Mouse (Mus musculus): ENCODE data around the gene Nop10. TPM values are rescaled to one million over a fixed set of nuclear protein-coding genes. Genes with fewer than 3 reads are reported as not detected.

Nop10 gene
- 101 and 145 TPM in 2 replicates for polyA plus RNA-seq (2012; rRNA removed)

GRCm38 (mm10) chr2:112261748-112262653, at the start of gene Nop10:
TSS of gene Nop10 (plus strand) at chr2:112261926.
- DNase-seq (ENCODE audit: low spot score): peak; percentile 65

- no peak for DNase-seq (ENCODE audit: low spot score)
Measured at GRCm38 (mm10) chr2:112215977-112216376, 45.7 kb upstream of the Nop10 start.

DNA sequence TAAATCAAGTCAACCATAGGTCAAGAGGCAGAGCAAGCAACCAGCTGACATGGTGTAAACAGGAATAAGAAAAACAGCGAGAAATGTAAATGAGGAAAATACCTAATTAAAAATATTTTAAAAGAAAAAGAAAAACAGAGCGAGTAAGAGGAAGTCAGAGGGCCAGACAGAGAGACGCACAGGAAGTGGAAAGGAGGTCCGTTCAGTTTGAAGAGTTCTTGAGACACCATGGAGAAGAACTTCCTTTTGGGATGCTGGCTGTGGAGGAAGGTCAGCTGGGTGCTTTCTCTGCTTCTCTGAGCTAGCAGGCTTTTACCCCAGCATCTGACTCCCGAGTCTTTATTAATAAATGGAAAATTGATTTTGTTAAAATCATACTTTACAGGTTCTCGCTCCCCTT, 44.1 kb upstream of the Nop10 start:
- DNase-seq (ENCODE audit: low spot score): no peak

GRCm38 (mm10) chr2:112220880-112221279, 40.8 kb upstream of the Nop10 start:
- no peak for DNase-seq (ENCODE audit: low spot score)

GRCm38 (mm10) chr2:112222607-112223006, 39.1 kb upstream of the Nop10 start:
- DNase-seq (ENCODE audit: low spot score): no peak

- DNase-seq (ENCODE audit: low spot score): no peak
Measured at GRCm38 (mm10) chr2:112224356-112224755, 37.4 kb upstream of the Nop10 start.

GRCm38 (mm10) chr2:112232623-112233022, 29.1 kb upstream of the Nop10 start:
- no peak for DNase-seq (ENCODE audit: low spot score)

- DNase-seq (ENCODE audit: low spot score): no peak
Measured at GRCm38 (mm10) chr2:112236620-112237019, 25.1 kb upstream of the Nop10 start.

DNA sequence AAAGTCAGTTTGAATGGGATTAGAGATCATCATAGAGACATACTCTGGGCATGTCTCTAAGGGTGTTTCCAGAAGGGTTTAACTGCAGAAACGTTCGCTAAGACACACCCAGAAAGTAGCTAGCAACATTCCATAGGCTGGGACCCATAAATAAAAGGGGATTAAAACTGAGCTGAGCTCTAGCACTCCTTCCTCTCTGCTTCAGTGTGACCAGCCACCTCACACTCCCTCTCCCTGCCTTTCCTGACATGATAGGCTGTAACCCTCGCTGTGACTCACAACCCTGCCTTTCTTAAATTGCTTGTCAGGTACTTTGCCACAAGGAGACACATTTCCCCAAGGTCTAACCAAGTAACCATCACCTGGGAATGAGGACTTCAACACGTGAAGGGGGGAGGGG, 23.7 kb upstream of the Nop10 start:
- no peak for DNase-seq (ENCODE audit: low spot score)

DNA sequence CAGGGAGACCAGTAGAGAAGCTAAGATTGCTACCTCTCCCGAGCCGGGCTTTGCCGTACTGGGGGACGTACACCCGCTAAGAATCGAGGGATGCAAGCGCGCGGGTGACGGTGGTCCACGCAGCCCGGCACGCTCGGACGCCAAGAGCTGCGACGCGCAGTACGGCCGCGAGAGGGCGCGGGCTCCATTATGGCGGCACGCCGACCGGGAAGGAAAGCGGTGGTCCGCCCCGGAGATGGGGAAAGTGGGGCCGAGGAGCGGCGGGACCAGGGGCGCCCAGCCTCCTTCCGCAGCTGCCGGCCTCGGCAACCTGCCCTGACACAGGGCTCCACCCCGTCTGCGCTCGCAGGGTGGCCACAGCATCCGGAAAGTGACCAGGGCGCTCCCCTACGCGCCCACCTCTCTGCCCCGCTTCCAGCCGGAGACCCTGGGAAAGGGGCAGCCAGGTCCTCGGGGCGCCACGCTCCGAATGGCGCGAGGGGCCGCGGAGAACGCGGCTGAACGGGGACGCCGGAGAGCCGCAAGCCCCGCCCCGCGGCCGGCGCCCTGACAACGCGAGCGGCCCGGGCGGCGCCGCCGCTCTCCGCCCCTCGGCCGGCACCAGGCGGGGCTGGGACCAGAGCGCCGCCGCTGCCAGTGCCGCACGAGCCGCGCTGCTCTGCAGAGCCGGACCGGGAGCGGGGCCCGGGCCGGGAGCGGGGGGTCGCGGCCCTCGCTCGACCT, 22.4 kb upstream of the Nop10 start, which contains the start of gene Lpcat4:
Gene Lpcat4 (plus strand): TSS at position 257 of the 723 bp plus-strand sequence.
- peak; percentile 78 for DNase-seq (ENCODE audit: low spot score)

DNA sequence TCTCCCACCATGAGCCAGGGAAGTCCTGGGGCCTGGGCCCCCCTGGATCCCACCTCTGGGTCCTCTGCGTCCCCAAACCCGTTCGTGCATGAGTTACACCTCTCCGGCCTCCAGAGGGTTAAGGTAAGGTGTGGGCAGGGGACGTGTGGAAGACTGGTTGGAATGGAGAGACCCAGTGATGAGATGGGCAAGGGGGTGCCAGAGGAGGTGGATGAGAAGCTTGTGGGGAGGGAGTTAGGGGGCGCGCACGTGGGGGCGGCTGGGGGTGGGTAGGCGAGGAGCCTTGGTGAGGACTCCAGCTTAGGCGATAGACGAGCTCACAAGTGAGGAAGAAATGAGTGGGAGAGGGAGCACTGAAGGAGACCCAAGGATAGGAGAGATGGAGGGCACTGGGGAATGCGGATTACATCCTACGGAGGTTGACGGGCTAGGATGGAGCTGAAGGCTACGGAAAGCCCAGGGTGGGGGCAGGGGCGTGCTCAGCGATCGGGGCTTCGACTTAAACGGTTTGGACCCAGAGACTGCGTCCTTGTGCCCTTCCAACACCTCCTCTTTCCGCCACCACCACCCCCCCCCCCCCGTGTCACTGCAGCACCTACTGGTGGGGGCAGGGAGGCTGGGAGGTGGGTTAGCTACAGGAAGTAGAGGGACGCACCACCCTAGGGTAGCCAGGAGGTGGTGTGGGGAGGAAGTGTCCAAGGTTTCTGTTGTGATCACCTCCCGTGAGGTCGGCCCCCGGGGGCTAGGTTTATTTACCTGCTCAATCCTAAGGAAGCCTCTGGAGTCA, 21.6 kb upstream of the Nop10 start:
- DNase-seq (ENCODE audit: low spot score): no peak

GRCm38 (mm10) chr2:112241787-112242186, 19.9 kb upstream of the Nop10 start:
- DNase-seq (ENCODE audit: low spot score): no peak

DNA sequence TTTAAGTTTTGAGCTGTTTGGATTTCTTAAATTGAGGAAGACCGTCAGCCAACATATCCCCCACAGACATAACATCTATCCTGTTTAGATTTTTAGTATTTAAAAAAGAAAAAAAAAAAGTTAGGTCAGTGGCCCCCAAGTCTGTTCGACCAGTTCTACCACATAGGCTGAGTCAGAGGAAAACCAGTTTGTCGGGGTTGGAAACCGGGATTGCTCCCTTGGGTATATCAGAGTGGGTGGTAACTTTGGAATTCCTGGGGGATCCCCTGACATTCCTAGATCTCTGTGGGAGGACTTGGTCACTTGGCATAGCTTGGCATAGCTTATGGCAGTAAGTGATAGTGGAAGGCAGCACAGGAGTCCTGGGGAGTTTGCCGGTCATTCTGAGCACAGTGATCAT, 16.4 kb upstream of the Nop10 start:
- no peak for DNase-seq (ENCODE audit: low spot score)

GRCm38 (mm10) chr2:112246193-112246592, 15.5 kb upstream of the Nop10 start:
- no peak for DNase-seq (ENCODE audit: low spot score)

DNA sequence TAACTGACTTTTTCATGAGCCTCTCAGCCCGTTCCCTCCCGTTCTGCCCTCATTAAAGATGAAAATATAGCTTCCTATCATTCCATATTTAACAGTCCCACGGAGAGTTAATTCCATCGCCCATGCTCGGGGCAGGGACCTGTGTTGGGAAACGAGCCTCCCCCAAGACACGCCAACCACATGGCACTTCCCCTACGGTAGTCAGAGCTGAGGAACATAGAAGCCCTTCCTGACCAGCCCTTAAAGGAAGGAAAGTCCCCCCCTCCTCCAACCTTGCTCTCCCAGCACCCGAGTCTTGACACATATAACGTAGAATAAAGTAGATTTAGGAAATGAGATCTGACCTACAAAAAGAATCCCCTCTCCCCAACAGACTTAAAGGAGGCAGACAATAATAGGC, 14.4 kb upstream of the Nop10 start:
- no peak for DNase-seq (ENCODE audit: low spot score)

GRCm38 (mm10) chr2:112249780-112250453, 11.8 kb upstream of the Nop10 start:
- DNase-seq (ENCODE audit: low spot score): no peak

DNA sequence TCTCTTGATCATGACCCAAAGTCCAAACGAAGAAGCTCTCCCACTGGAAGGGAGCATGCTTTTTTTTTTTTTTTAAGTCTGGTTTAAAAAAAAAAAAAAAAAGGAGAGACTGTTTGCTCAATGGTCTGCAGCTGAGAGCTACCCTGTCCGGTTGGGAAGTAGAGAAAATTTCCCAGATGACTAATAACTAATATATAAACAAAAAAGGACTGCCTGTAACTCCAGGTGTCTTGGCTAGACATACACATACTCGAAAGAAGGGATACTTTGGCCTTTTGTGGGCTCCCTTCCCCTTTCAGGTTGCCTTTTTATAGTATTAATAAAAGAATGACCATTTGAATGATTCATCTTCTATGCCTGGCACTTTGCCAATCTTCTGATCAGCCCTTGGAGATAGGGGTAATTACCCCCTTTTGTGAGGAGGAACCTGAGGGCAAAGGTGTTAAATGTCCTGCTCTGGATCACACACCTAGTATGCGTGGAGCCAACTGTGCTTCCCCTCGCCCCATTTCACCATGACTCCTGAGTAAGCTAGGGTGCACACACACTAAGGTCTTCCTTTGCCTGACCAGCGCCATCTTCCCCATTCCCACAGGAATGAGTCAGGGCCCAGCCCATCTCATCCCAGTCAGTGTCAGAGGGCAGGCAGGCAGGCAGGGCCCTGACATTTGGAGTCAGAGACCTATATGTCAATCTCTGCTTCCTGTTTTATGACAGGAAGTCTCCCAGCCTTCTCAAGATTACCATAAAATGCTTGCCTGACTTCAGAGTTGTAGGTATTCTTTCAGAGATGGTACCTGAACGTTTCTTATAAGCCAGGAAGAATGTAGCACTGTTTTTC, 6.8 kb upstream of the Nop10 start:
- DNase-seq (ENCODE audit: low spot score): no peak

DNA sequence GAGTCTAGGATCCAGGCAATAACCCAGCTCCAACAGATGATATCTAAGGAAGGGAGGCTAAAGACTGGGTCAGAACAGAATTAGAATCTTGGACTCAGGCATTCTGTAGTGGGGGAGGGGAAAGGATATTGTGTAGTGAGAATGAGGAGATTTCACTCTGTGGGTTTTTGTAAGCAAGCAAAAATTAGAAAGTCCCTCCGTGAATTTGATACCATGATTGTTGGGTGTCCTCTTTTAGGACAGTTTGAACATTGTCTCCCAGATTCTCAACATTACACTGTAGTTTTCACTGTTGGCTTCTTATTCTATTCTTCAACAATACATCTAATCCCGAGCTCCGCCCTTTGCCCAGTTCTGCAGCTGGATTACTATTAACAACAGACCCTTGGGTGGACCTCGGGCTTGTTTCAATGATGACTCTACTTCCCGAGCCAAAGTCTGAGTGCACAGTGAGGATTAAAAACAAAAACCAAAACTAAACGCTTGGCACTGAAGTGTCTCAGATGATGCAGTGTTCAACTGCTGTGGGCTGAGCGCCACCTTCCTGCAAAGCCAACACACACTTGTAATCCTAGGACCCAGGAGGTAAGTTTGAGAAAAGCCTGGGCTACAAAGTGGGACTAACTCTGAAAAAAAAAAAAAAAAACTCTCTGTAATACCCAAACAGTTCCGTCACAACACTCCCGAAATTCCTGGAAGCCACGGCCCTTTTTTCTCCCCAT, 2.3 kb upstream of the Nop10 start, which contains the start of gene Nutm1:
Gene Nutm1 (minus strand): TSS at position 51 of the 722 bp plus-strand sequence.
- no peak for DNase-seq (ENCODE audit: low spot score)

DNA sequence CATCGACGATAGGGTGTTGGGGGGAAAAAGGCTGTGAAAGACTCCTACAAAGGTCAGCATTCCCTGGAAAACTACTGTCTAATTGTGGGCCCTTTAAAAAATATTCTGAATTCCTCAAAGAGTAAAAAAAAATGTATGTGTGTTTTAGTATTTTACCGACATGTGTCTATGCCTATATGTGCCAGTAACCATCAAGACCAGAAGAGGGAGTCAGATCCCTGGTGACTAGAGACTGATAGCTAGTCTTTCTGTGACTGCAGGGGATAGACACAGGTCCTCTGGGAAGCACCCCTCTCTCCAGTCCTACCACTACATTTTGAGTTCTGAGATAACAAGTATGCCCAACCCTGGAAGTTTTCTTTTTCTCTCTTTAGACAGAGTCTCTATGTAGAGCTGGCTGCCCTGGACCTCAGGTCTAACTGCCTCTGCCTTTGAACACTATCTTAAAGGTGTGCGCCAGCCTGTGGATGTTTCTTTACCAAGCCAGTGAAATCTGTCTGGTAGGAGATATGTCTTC, 1.1 kb downstream of the Nop10 start:
- no peak for DNase-seq (ENCODE audit: low spot score)

- DNase-seq (ENCODE audit: low spot score): no peak
Measured at GRCm38 (mm10) chr2:112264364-112264763, 2.6 kb downstream of the Nop10 start.

Measured in urinary bladder, adult 2 months (tissue).